Comparison of ENCODE assay signal across 15 mouse cellular contexts in genomic region chr1:53838182-53838859, GRCm38 (mm10). TPM values are rescaled to one million over a fixed set of nuclear protein-coding genes. Genes with fewer than 3 reads are reported as not detected.
DNase-seq lines count a peak whose midpoint lies in the region; ATAC-seq and TF ChIP-seq lines count a peak whose summit lies in the region.
"Had no signal": no experiment of that assay in that cellular context is flagged by ENCODE, and none has a peak within 500 bp of the region (broad histone marks: within the 10 kb centered on the region; RNA-seq: fewer than 3 reads in every experiment).

No protein-coding gene starts in this region.

- peak overlapping the region; percentile 97 for H3K27ac ChIP-seq in embryonic fibroblast, embryonic 13.5 days (ENCODE audit: insufficient read depth, low read length)
- H3K27ac ChIP-seq: heart, adult 2 months; hindbrain, embryonic 12.5 days; liver, embryonic 13.5 days; midbrain, embryonic 10.5 days; neural tube, embryonic 13.5 days had no signal

- no peak for TF ChIP-seq CTCF in G1E (IDR thresholded peaks at IDR 0.05; ENCODE audit: low read depth, low read length)
- no peak for TF ChIP-seq CTCF in embryonic fibroblast, embryonic 13.5 days (IDR thresholded peaks at IDR 0.05; ENCODE audit: borderline replicate concordance, insufficient read depth, low read length)

- peaks cover 4% of the 10 kb centered on the region; the same call in 1 of the 2 replicates for H3K27me3 ChIP-seq in G1E (ENCODE audit: insufficient read depth, low read length)
- H3K27me3 ChIP-seq: hindbrain, embryonic 12.5 days; liver, embryonic 13.5 days; neural tube, embryonic 13.5 days had no signal

- no peak for TF ChIP-seq POLR2A in embryonic fibroblast, embryonic 13.5 days (IDR thresholded peaks at IDR 0.05; ENCODE audit: low read depth, low read length)

- no peaks in the 10 kb centered on the region for H3K9me3 ChIP-seq in G1E (replicated peaks)
- H3K9me3 ChIP-seq: hindbrain, embryonic 12.5 days; liver, embryonic 13.5 days; midbrain, embryonic 10.5 days; neural tube, embryonic 13.5 days had no signal

- H3K36me3 ChIP-seq in G1E (replicated peaks): no peaks in the 10 kb centered on the region
- H3K36me3 ChIP-seq: liver, embryonic 13.5 days; midbrain, embryonic 10.5 days had no signal

- 0 out of 2 replicates have a peak, but pooled peaks have one; percentile 29 for ATAC-seq in frontal cortex, adult (ENCODE audit: low TSS enrichment)
- ATAC-seq in G1E (ENCODE audit: extremely low read depth, insufficient number of reproducible peaks, low FRiP score, poor library complexity, severe bottlenecking): peak; percentile 49; the same call in 1 of the 2 replicates

- no peaks in the 10 kb centered on the region; the same call in 1 of the 2 replicates for H3K4me1 ChIP-seq in G1E (ENCODE audit: insufficient read depth, low read depth, low read length)
- H3K4me1 ChIP-seq in embryonic fibroblast, embryonic 13.5 days (ENCODE audit: control insufficient read depth, insufficient read depth, low read length): peaks cover 10% of the 10 kb centered on the region
- H3K4me1 ChIP-seq: hindbrain, embryonic 12.5 days; liver, embryonic 13.5 days; neural tube, embryonic 13.5 days had no signal

- DNase-seq in frontal cortex, postnatal 14 days (ENCODE audit: low spot score in 2 of 2): no peak
- no peak for DNase-seq in G1E (ENCODE audit: low spot score)
- DNase-seq in natural killer cell, adult 2 months (ENCODE audit: low spot score in 2 of 2): peak; percentile 35 to 36
- no peak for DNase-seq in left cerebral cortex, adult 9 months (ENCODE audit: low spot score in 2 of 2)
- no peak for DNase-seq in retina, embryonic 14.5 days (ENCODE audit: low spot score)
- DNase-seq in embryo, embryonic 9.5 days (ENCODE audit: extremely low spot score): no peak
- DNase-seq: cerebellum, adult 2 months; heart, adult 2 months; kidney, postnatal 10 days; liver, embryonic 13.5 days had no signal

- H3K4me3 ChIP-seq in G1E (ENCODE audit: low read depth, low read length): no peak overlapping the region
- no peak overlapping the region for H3K4me3 ChIP-seq in embryonic fibroblast, embryonic 13.5 days (ENCODE audit: insufficient read depth, low read length)
- H3K4me3 ChIP-seq: heart, adult 2 months; hindbrain, embryonic 12.5 days; liver, embryonic 13.5 days; midbrain, embryonic 10.5 days; neural tube, embryonic 13.5 days had no signal

RNA-seq across cellular contexts. Expression of gene Stk17b, which starts 53.3 kb away (rescaled TPM):
- 72.8 and 85.6 TPM in 2 replicates for total RNA-seq in G1E (2014; fragmentation: Nextera tagmentation)
- total RNA-seq in G1E (2017): 140 and 177 TPM in 2 replicates
- 3.3 and 3.6 TPM in 2 replicates for polyA plus RNA-seq in G1E (2012)
- 38.6 and 52.9 TPM in 2 replicates for polyA plus RNA-seq in embryonic fibroblast, embryonic 13.5 days (2011; ENCODE audit: insufficient read length, low read depth, missing spikeins)

Comparison
In these comparisons a context has a peak if more than half of its experiments do, and no peak if none do; other contexts are left out.
1. DNase-seq: peak in natural killer cell, adult 2 months (2 of 2); none in frontal cortex, postnatal 14 days (0 of 2), G1E (single experiment), left cerebral cortex, adult 9 months (0 of 2), retina, embryonic 14.5 days (single experiment) and embryo, embryonic 9.5 days (single experiment).